ENCODE assay signal across 8 mouse cellular contexts in genomic region chr6:83459034-83459644, GRCm38 (mm10). TPM values are rescaled to one million over a fixed set of nuclear protein-coding genes. Genes with fewer than 3 reads are reported as not detected.
DNase-seq lines count a peak whose midpoint lies in the region; ATAC-seq and TF ChIP-seq lines count a peak whose summit lies in the region.

TSS of gene Tet3 (minus strand) at chr6:83459084.

- no peak for TF ChIP-seq POLR2A in spleen, adult 2 months (IDR thresholded peaks at IDR 0.05; ENCODE audit: low read depth, low read length)

- no peak within 1 kb of the TSS for H3K9ac ChIP-seq in forebrain, embryonic 13.5 days
- no peak within 1 kb of the TSS for H3K9ac ChIP-seq in limb, embryonic 15.5 days
- no peak within 1 kb of the TSS for H3K9ac ChIP-seq in stomach, embryonic 15.5 days

- H3K27ac ChIP-seq in spleen, adult 2 months (ENCODE audit: insufficient read depth, low read length) = no peak within 1 kb of the TSS
- H3K27ac ChIP-seq in forebrain, embryonic 13.5 days = no peak within 1 kb of the TSS
- H3K27ac ChIP-seq in limb, embryonic 15.5 days = no peak within 1 kb of the TSS
- H3K27ac ChIP-seq in stomach, embryonic 15.5 days = peak within 1 kb of the TSS; percentile 96

- no peak for DNase-seq in spleen, adult 2 months (ENCODE audit: low read depth in 1 of 2, low spot score in 2 of 2)
- no peak for DNase-seq in spleen, postnatal 10 days (ENCODE audit: low spot score in 2 of 2)
- no peak for DNase-seq in Muller cell, postnatal 12 days (ENCODE audit: inconsistent ontology term)
- DNase-seq in cerebellum, adult 9-10 months = no peak

- no peaks in the 10 kb centered on the region for H3K9me3 ChIP-seq in forebrain, embryonic 13.5 days (replicated peaks)
- H3K9me3 ChIP-seq in limb, embryonic 15.5 days = no peaks in the 10 kb centered on the region
- H3K9me3 ChIP-seq in stomach, embryonic 15.5 days = no peaks in the 10 kb centered on the region

- no peak within 1 kb of the TSS for H3K4me3 ChIP-seq in spleen, adult 2 months (ENCODE audit: extremely low read depth, insufficient read depth, insufficient read length)
- H3K4me3 ChIP-seq in forebrain, embryonic 13.5 days = no peak within 1 kb of the TSS
- no peak within 1 kb of the TSS for H3K4me3 ChIP-seq in limb, embryonic 15.5 days
- no peak within 1 kb of the TSS for H3K4me3 ChIP-seq in stomach, embryonic 15.5 days (replicated peaks)

- no peak for ATAC-seq in forebrain, embryonic 13.5 days
- no peak for ATAC-seq in hematopoietic stem cell, adult 5-6 weeks (replicated peaks in 1 of 2; ENCODE audit: insufficient read depth in 1 of 2, low FRiP score in 2 of 2, low TSS enrichment in 1 of 2, low read depth in 1 of 2, poor library complexity in 2 of 2, severe bottlenecking in 2 of 2)
- ATAC-seq in limb, embryonic 15.5 days (ENCODE audit: insufficient number of reproducible peaks, low FRiP score, low TSS enrichment, low read depth) = no peak
- ATAC-seq in stomach, embryonic 15.5 days (ENCODE audit: insufficient read depth, low FRiP score, low read depth) = no peak

- H3K27me3 ChIP-seq in spleen, adult 2 months (ENCODE audit: control insufficient read depth, insufficient read depth, low read length) = no peaks in the 10 kb centered on the region
- H3K27me3 ChIP-seq in forebrain, embryonic 13.5 days = no peaks in the 10 kb centered on the region
- no peaks in the 10 kb centered on the region for H3K27me3 ChIP-seq in limb, embryonic 15.5 days
- no peaks in the 10 kb centered on the region for H3K27me3 ChIP-seq in stomach, embryonic 15.5 days (replicated peaks)

- 76% methylated on average over 4 of the region's 4 CpGs for WGBS in spleen, adult 2 months
- WGBS in forebrain, embryonic 13.5 days = 83% methylated on average over 4 of the region's 4 CpGs
- 52% methylated on average over 4 of the region's 4 CpGs for WGBS in limb, embryonic 15.5 days
- 52% methylated on average over 4 of the region's 4 CpGs for WGBS in stomach, embryonic 15.5 days

- peaks cover 12% of the 10 kb centered on the region for H3K4me1 ChIP-seq in spleen, adult 2 months (ENCODE audit: control insufficient read depth, insufficient read depth, insufficient read length)
- H3K4me1 ChIP-seq in forebrain, embryonic 13.5 days = peaks cover 24% of the 10 kb centered on the region
- peaks cover 29% of the 10 kb centered on the region for H3K4me1 ChIP-seq in limb, embryonic 15.5 days
- H3K4me1 ChIP-seq in stomach, embryonic 15.5 days = peaks cover 20% of the 10 kb centered on the region

- H3K4me2 ChIP-seq in forebrain, embryonic 13.5 days = 0 out of 2 replicates have a peak within 1 kb of the TSS, but pooled peaks have one; percentile 96
- no peak within 1 kb of the TSS for H3K4me2 ChIP-seq in limb, embryonic 15.5 days
- peak within 1 kb of the TSS; percentile 94; the same call in 1 of the 2 replicates for H3K4me2 ChIP-seq in stomach, embryonic 15.5 days

- TF ChIP-seq CTCF in spleen, adult 2 months (IDR thresholded peaks at IDR 0.05; ENCODE audit: extremely low read depth, insufficient read depth, insufficient read length, insufficient replicate concordance) = no peak

- no peaks in the 10 kb centered on the region for H3K36me3 ChIP-seq in spleen, adult 2 months (ENCODE audit: control insufficient read depth, insufficient read depth, low read length)
- H3K36me3 ChIP-seq in forebrain, embryonic 13.5 days (ENCODE audit: poor library complexity, severe bottlenecking) = 0 out of 2 replicates have a peak, but pooled peaks cover 3% of the 10 kb centered on the region
- no peaks in the 10 kb centered on the region for H3K36me3 ChIP-seq in limb, embryonic 15.5 days
- no peaks in the 10 kb centered on the region for H3K36me3 ChIP-seq in stomach, embryonic 15.5 days

RNA-seq across cellular contexts. Expression of gene Tet3, which starts in this region (rescaled TPM):
- polyA plus RNA-seq in spleen, adult 2 months (2012; rRNA removed) = 21.1 and 22.9 TPM in 2 replicates
- polyA plus RNA-seq in forebrain, embryonic 13.5 days (2015; fragmentation: Nextera tagmentation; extraction: Ambion mirVana) = 65.3 and 79.4 TPM in 2 replicates
- 13.4 and 20.4 TPM in 2 replicates for total RNA-seq in hematopoietic stem cell, adult 5-6 weeks (2017)
- polyA plus RNA-seq in limb, embryonic 15.5 days (2015; fragmentation: Nextera tagmentation; extraction: Ambion mirVana) = 57.1 and 59.5 TPM in 2 replicates
- polyA plus RNA-seq in stomach, embryonic 15.5 days (2015; fragmentation: Nextera tagmentation; extraction: Ambion mirVana) = 39.6 and 40.0 TPM in 2 replicates
